Mouse (Mus musculus): ENCODE results near the gene Psmb7. TPM values are rescaled to one million over a fixed set of nuclear protein-coding genes. Genes with fewer than 3 reads are reported as not detected.

Gene Psmb7
- 265 and 267 TPM in 2 replicates for polyA plus RNA-seq (2016; fragmentation: Nextera tagmentation; extraction: Ambion mirVana)

GRCm38 (mm10) chr2:38643625-38644427 is at the start of gene Psmb7:
Gene Psmb7, minus strand, starts transcription at chr2:38644087.
- H3K27me3 ChIP-seq, result no peaks in the 10 kb centered on the region
- WGBS, result 2% methylated on average over 52 of the region's 52 CpGs
- H3K27ac ChIP-seq, result peak within 1 kb of the TSS; percentile 76
- H3K9ac ChIP-seq, result peak within 1 kb of the TSS; percentile 85
- peaks cover 3% of the 10 kb centered on the region for H3K4me1 ChIP-seq
- peak within 1 kb of the TSS; percentile 95 for H3K4me3 ChIP-seq
- ATAC-seq (ENCODE audit: insufficient number of reproducible peaks, insufficient read depth, low FRiP score, low TSS enrichment), result peak; percentile 73
- H3K36me3 ChIP-seq, result peaks cover 26% of the 10 kb centered on the region
- peak within 1 kb of the TSS; percentile 87 for H3K4me2 ChIP-seq (replicated peaks)
- H3K9me3 ChIP-seq, result no peaks in the 10 kb centered on the region

GRCm38 (mm10) chr2:38691542-38691941 is 47.7 kb upstream of the Psmb7 start:
- H3K4me1 ChIP-seq, result peaks cover 9% of the 10 kb centered on the region; the same call in 1 of the 2 replicates
- WGBS, result 14% methylated on average over 8 of the region's 8 CpGs
- peaks cover 27% of the 10 kb centered on the region for H3K27me3 ChIP-seq

GRCm38 (mm10) chr2:38689881-38690280 is 46.0 kb upstream of the Psmb7 start:
- WGBS, result 43% methylated on average over 1 of the region's 1 CpGs

More at GRCm38 (mm10) chr2:38691542-38691941, 47.7 kb upstream of the Psmb7 start:
- no peak for ATAC-seq (ENCODE audit: insufficient number of reproducible peaks, insufficient read depth, low FRiP score, low TSS enrichment)
- no peak overlapping the region for H3K9ac ChIP-seq
- H3K4me2 ChIP-seq (replicated peaks), result no peak overlapping the region
- H3K27ac ChIP-seq, result no peak overlapping the region
- H3K4me3 ChIP-seq, result no peak overlapping the region
- no peaks in the 10 kb centered on the region for H3K9me3 ChIP-seq
- H3K36me3 ChIP-seq, result no peaks in the 10 kb centered on the region

GRCm38 (mm10) chr2:38688791-38689520 is 45.1 kb upstream of the Psmb7 start:
- Histone ChIP-seq H3K4me1 (peaks cover 9% of the 10 kb centered on the region; the same call in 1 of the 2 replicates), H3K4me2 (replicated peaks) (peak overlapping the region; percentile 65), H3K27ac (no peak overlapping the region), H3K4me3 (peak overlapping the region; percentile 35), H3K9ac (peak overlapping the region; percentile 44), H3K9me3 (no peaks in the 10 kb centered on the region), H3K27me3 (peaks cover 13% of the 10 kb centered on the region), H3K36me3 (no peaks in the 10 kb centered on the region)
- peak; percentile 79 for ATAC-seq (ENCODE audit: insufficient number of reproducible peaks, insufficient read depth, low FRiP score, low TSS enrichment)
- WGBS, result 2% methylated on average over 25 of the region's 29 CpGs

More at GRCm38 (mm10) chr2:38689881-38690280, 46.0 kb upstream of the Psmb7 start:
- Histone ChIP-seq H3K9me3 (no peaks in the 10 kb centered on the region), H3K4me3 (no peak overlapping the region), H3K4me2 (replicated peaks) (no peak overlapping the region), H3K9ac (no peak overlapping the region), H3K27me3 (peaks cover 13% of the 10 kb centered on the region), H3K36me3 (no peaks in the 10 kb centered on the region), H3K27ac (no peak overlapping the region), H3K4me1 (peaks cover 9% of the 10 kb centered on the region; the same call in 1 of the 2 replicates)
- no peak for ATAC-seq (ENCODE audit: insufficient number of reproducible peaks, insufficient read depth, low FRiP score, low TSS enrichment)

- no peak for ATAC-seq (ENCODE audit: insufficient number of reproducible peaks, insufficient read depth, low FRiP score, low TSS enrichment)
- H3K27ac ChIP-seq, result no peak overlapping the region
Measured at GRCm38 (mm10) chr2:38685746-38686145, 41.9 kb upstream of the Psmb7 start.

GRCm38 (mm10) chr2:38683083-38683482 is 39.2 kb upstream of the Psmb7 start:
- Histone ChIP-seq H3K36me3 (no peaks in the 10 kb centered on the region), H3K4me2 (replicated peaks) (no peak overlapping the region), H3K4me3 (no peak overlapping the region), H3K9ac (no peak overlapping the region), H3K9me3 (no peaks in the 10 kb centered on the region), H3K27ac (no peak overlapping the region), H3K27me3 (no peaks in the 10 kb centered on the region), H3K4me1 (no peaks in the 10 kb centered on the region; the same call in 1 of the 2 replicates)
- 74% methylated on average over 5 of the region's 5 CpGs for WGBS
- no peak for ATAC-seq (ENCODE audit: insufficient number of reproducible peaks, insufficient read depth, low FRiP score, low TSS enrichment)

More at GRCm38 (mm10) chr2:38685746-38686145, 41.9 kb upstream of the Psmb7 start:
- H3K9me3 ChIP-seq, result no peaks in the 10 kb centered on the region
- H3K27me3 ChIP-seq, result peaks cover 11% of the 10 kb centered on the region
- H3K4me3 ChIP-seq, result no peak overlapping the region
- WGBS, result 66% methylated on average over 3 of the region's 3 CpGs
- H3K36me3 ChIP-seq, result no peaks in the 10 kb centered on the region
- no peak overlapping the region for H3K4me2 ChIP-seq (replicated peaks)
- peaks cover 9% of the 10 kb centered on the region; the same call in 1 of the 2 replicates for H3K4me1 ChIP-seq
- H3K9ac ChIP-seq, result no peak overlapping the region

- 93% methylated on average over 5 of the region's 5 CpGs for WGBS
- no peak for ATAC-seq (ENCODE audit: insufficient number of reproducible peaks, insufficient read depth, low FRiP score, low TSS enrichment)
- Histone ChIP-seq H3K4me2 (replicated peaks) (no peak overlapping the region), H3K27ac (no peak overlapping the region), H3K9ac (no peak overlapping the region), H3K27me3 (no peaks in the 10 kb centered on the region), H3K36me3 (no peaks in the 10 kb centered on the region), H3K4me1 (no peaks in the 10 kb centered on the region), H3K4me3 (no peak overlapping the region), H3K9me3 (no peaks in the 10 kb centered on the region)
Measured at GRCm38 (mm10) chr2:38682209-38682608, 38.3 kb upstream of the Psmb7 start.

GRCm38 (mm10) chr2:38678947-38679346 is 35.1 kb upstream of the Psmb7 start:
- H3K4me2 ChIP-seq (replicated peaks), result no peak overlapping the region
- no peak for ATAC-seq (ENCODE audit: insufficient number of reproducible peaks, insufficient read depth, low FRiP score, low TSS enrichment)
- no peaks in the 10 kb centered on the region for H3K4me1 ChIP-seq
- no peak overlapping the region for H3K4me3 ChIP-seq
- H3K36me3 ChIP-seq, result no peaks in the 10 kb centered on the region
- H3K9ac ChIP-seq, result no peak overlapping the region
- H3K9me3 ChIP-seq, result no peaks in the 10 kb centered on the region
- no peak overlapping the region for H3K27ac ChIP-seq
- no peaks in the 10 kb centered on the region for H3K27me3 ChIP-seq

GRCm38 (mm10) chr2:38675366-38675969 is 31.6 kb upstream of the Psmb7 start:
- Histone ChIP-seq H3K9ac (no peak overlapping the region), H3K27ac (no peak overlapping the region), H3K27me3 (peaks cover 8% of the 10 kb centered on the region), H3K36me3 (no peaks in the 10 kb centered on the region), H3K4me2 (replicated peaks) (no peak overlapping the region), H3K4me3 (no peak overlapping the region), H3K4me1 (no peaks in the 10 kb centered on the region), H3K9me3 (no peaks in the 10 kb centered on the region)
- ATAC-seq (ENCODE audit: insufficient number of reproducible peaks, insufficient read depth, low FRiP score, low TSS enrichment), result no peak
- WGBS, result 58% methylated on average over 9 of the region's 9 CpGs

- 61% methylated on average over 11 of the region's 11 CpGs for WGBS
- Histone ChIP-seq H3K4me3 (no peak overlapping the region), H3K4me1 (peaks cover 7% of the 10 kb centered on the region; the same call in 1 of the 2 replicates), H3K27ac (no peak overlapping the region), H3K4me2 (replicated peaks) (no peak overlapping the region), H3K36me3 (no peaks in the 10 kb centered on the region), H3K27me3 (peaks cover 16% of the 10 kb centered on the region), H3K9ac (no peak overlapping the region), H3K9me3 (no peaks in the 10 kb centered on the region)
- ATAC-seq (ENCODE audit: insufficient number of reproducible peaks, insufficient read depth, low FRiP score, low TSS enrichment), result no peak
Measured at GRCm38 (mm10) chr2:38672496-38672895, 28.6 kb upstream of the Psmb7 start.

- WGBS, result 10% methylated on average over 17 of the region's 17 CpGs
- no peak for ATAC-seq (ENCODE audit: insufficient number of reproducible peaks, insufficient read depth, low FRiP score, low TSS enrichment)
- Histone ChIP-seq H3K36me3 (no peaks in the 10 kb centered on the region), H3K9ac (no peak overlapping the region), H3K4me1 (peaks cover 7% of the 10 kb centered on the region; the same call in 1 of the 2 replicates), H3K27ac (no peak overlapping the region), H3K4me3 (peak overlapping the region; percentile 7; the same call in 1 of the 2 replicates), H3K27me3 (peaks cover 16% of the 10 kb centered on the region), H3K4me2 (replicated peaks) (peak overlapping the region; percentile 40), H3K9me3 (no peaks in the 10 kb centered on the region)
Measured at GRCm38 (mm10) chr2:38668802-38669580, 25.1 kb upstream of the Psmb7 start.
